Mouse (Mus musculus): ENCODE measurements at regions not wholly inside any gene's neighbourhood (a gene's known extent, or its start where the extent isn't known, plus 50 kb on each side); places are given as distances from the start of the nearest gene placed in this dataset.

- H3K27ac ChIP-seq = no peak overlapping the region
- no peak overlapping the region for H3K4me3 ChIP-seq (ENCODE audit: insufficient read depth in 1 of 2, low read depth in 2 of 2, low read length in 2 of 2)
- no peak overlapping the region for H3K9ac ChIP-seq (replicated peaks)
- ATAC-seq (ENCODE audit: insufficient read depth) (no peak), DNase-seq (ENCODE audit: low read depth in 3 of 3, low spot score in 3 of 3) (no peak)
- TF ChIP-seq CTCF (IDR thresholded peaks at IDR 0.05; ENCODE audit: low read depth) (no peak), EP300 (IDR thresholded peaks at IDR 0.05; ENCODE audit: low read depth) (no peak)
- H3K9me3 ChIP-seq (ENCODE audit: control insufficient read depth, low read length) = no peaks in the 10 kb centered on the region
- H3K36me3 ChIP-seq (replicated peaks; ENCODE audit: control insufficient read depth, insufficient read depth, low read depth) = no peaks in the 10 kb centered on the region
- H3K4me1 ChIP-seq (replicated peaks; ENCODE audit: control insufficient read depth in 2 of 2, insufficient read depth in 2 of 2, low read length in 1 of 2) = no peaks in the 10 kb centered on the region; a peak in 1 of 4 replicates
- H3K4me2 ChIP-seq (ENCODE audit: low read depth) = no peak overlapping the region
- H3K27me3 ChIP-seq (ENCODE audit: control insufficient read depth, insufficient read depth, low read length) = no peaks in the 10 kb centered on the region
- 29% methylated on average over 5 of the region's 5 CpGs for WGBS (ENCODE audit: insufficient replicate concordance)
Observed at GRCm38 (mm10) chr10:119003839-119004238, 133.8 kb upstream of the Dyrk2 start.

- Histone ChIP-seq H3K27ac (no peak overlapping the region), H3K27me3 (ENCODE audit: control insufficient read depth, insufficient read depth, low read length) (no peaks in the 10 kb centered on the region), H3K4me3 (ENCODE audit: insufficient read depth in 1 of 2, low read depth in 2 of 2, low read length in 2 of 2) (no peak overlapping the region), H3K9ac (replicated peaks) (no peak overlapping the region), H3K36me3 (replicated peaks; ENCODE audit: control insufficient read depth, insufficient read depth, low read depth) (no peaks in the 10 kb centered on the region), H3K4me1 (replicated peaks; ENCODE audit: control insufficient read depth in 2 of 2, insufficient read depth in 2 of 2, low read length in 1 of 2) (no peaks in the 10 kb centered on the region; a peak in 1 of 4 replicates), H3K9me3 (ENCODE audit: control insufficient read depth, low read length) (no peaks in the 10 kb centered on the region), H3K4me2 (ENCODE audit: low read depth) (no peak overlapping the region)
- no peak for TF ChIP-seq EP300 (IDR thresholded peaks at IDR 0.05; ENCODE audit: low read depth)
- no peak for TF ChIP-seq CTCF (IDR thresholded peaks at IDR 0.05; ENCODE audit: low read depth)
- ATAC-seq (ENCODE audit: insufficient read depth) (no peak), DNase-seq (ENCODE audit: low read depth in 3 of 3, low spot score in 3 of 3) (no peak)
- WGBS (ENCODE audit: insufficient replicate concordance) = 81% methylated on average over 2 of the region's 2 CpGs
Observed at GRCm38 (mm10) chr10:119003042-119003441, 133.0 kb upstream of the Dyrk2 start.

- Histone ChIP-seq H3K9me3 (ENCODE audit: control insufficient read depth, low read length) (no peaks in the 10 kb centered on the region), H3K9ac (replicated peaks) (no peak overlapping the region), H3K4me1 (replicated peaks; ENCODE audit: control insufficient read depth in 2 of 2, insufficient read depth in 2 of 2, low read length in 1 of 2) (peaks cover 0 to 2% of the 10 kb centered on the region in 2 experiments; a peak in 1 of 4 replicates), H3K27ac (no peak overlapping the region), H3K4me3 (ENCODE audit: insufficient read depth in 1 of 2, low read depth in 2 of 2, low read length in 2 of 2) (no peak overlapping the region), H3K27me3 (ENCODE audit: control insufficient read depth, insufficient read depth, low read length) (no peaks in the 10 kb centered on the region), H3K4me2 (ENCODE audit: low read depth) (no peak overlapping the region), H3K36me3 (replicated peaks; ENCODE audit: control insufficient read depth, insufficient read depth, low read depth) (no peaks in the 10 kb centered on the region)
- no peak for ATAC-seq (ENCODE audit: insufficient read depth)
- 65% methylated on average over 7 of the region's 7 CpGs for WGBS (ENCODE audit: insufficient replicate concordance)
- DNase-seq (ENCODE audit: low read depth in 3 of 3, low spot score in 3 of 3) = no peak
- TF ChIP-seq CTCF (IDR thresholded peaks at IDR 0.05; ENCODE audit: low read depth) = no peak
- TF ChIP-seq EP300 (IDR thresholded peaks at IDR 0.05; ENCODE audit: low read depth) = no peak
Observed at GRCm38 (mm10) chr10:119001895-119002294, 131.9 kb upstream of the Dyrk2 start.

GRCm38 (mm10) chr10:119001000-119001780 lies 131.2 kb upstream of the Dyrk2 start:
- H3K27ac ChIP-seq = no peak overlapping the region
- peaks cover 0 to 2% of the 10 kb centered on the region in 2 experiments; a peak in 1 of 4 replicates for H3K4me1 ChIP-seq (replicated peaks; ENCODE audit: control insufficient read depth in 2 of 2, insufficient read depth in 2 of 2, low read length in 1 of 2)
- TF ChIP-seq CTCF (IDR thresholded peaks at IDR 0.05; ENCODE audit: low read depth) (no peak), EP300 (IDR thresholded peaks at IDR 0.05; ENCODE audit: low read depth) (no peak)
- H3K9ac ChIP-seq (replicated peaks) = no peak overlapping the region
- H3K9me3 ChIP-seq (ENCODE audit: control insufficient read depth, low read length) = no peaks in the 10 kb centered on the region
- H3K36me3 ChIP-seq (replicated peaks; ENCODE audit: control insufficient read depth, insufficient read depth, low read depth) = no peaks in the 10 kb centered on the region
- WGBS (ENCODE audit: insufficient replicate concordance) = 68% methylated on average over 17 of the region's 17 CpGs
- no peak for ATAC-seq (ENCODE audit: insufficient read depth)
- no peak overlapping the region for H3K4me2 ChIP-seq (ENCODE audit: low read depth)
- DNase-seq (ENCODE audit: low read depth in 3 of 3, low spot score in 3 of 3) = no peak
- H3K27me3 ChIP-seq (ENCODE audit: control insufficient read depth, insufficient read depth, low read length) = no peaks in the 10 kb centered on the region
- no peak overlapping the region for H3K4me3 ChIP-seq (ENCODE audit: insufficient read depth in 1 of 2, low read depth in 2 of 2, low read length in 2 of 2)

GRCm38 (mm10) chr10:118998966-118999365 lies 129.0 kb upstream of the Dyrk2 start:
- H3K4me1 ChIP-seq (replicated peaks; ENCODE audit: control insufficient read depth in 2 of 2, insufficient read depth in 2 of 2, low read length in 1 of 2) = peaks cover 0 to 2% of the 10 kb centered on the region in 2 experiments; a peak in 1 of 4 replicates
- DNase-seq (ENCODE audit: low read depth in 3 of 3, low spot score in 3 of 3) (no peak), ATAC-seq (ENCODE audit: insufficient read depth) (no peak)
- H3K4me3 ChIP-seq (ENCODE audit: insufficient read depth in 1 of 2, low read depth in 2 of 2, low read length in 2 of 2) = no peak overlapping the region
- H3K9ac ChIP-seq (replicated peaks) = no peak overlapping the region
- H3K27ac ChIP-seq = no peak overlapping the region
- TF ChIP-seq CTCF (IDR thresholded peaks at IDR 0.05; ENCODE audit: low read depth) = no peak
- no peak for TF ChIP-seq EP300 (IDR thresholded peaks at IDR 0.05; ENCODE audit: low read depth)
- H3K4me2 ChIP-seq (ENCODE audit: low read depth) = no peak overlapping the region
- H3K27me3 ChIP-seq (ENCODE audit: control insufficient read depth, insufficient read depth, low read length) = no peaks in the 10 kb centered on the region
- H3K36me3 ChIP-seq (replicated peaks; ENCODE audit: control insufficient read depth, insufficient read depth, low read depth) = no peaks in the 10 kb centered on the region
- H3K9me3 ChIP-seq (ENCODE audit: control insufficient read depth, low read length) = no peaks in the 10 kb centered on the region
- WGBS (ENCODE audit: insufficient replicate concordance) = 68% methylated on average over 6 of the region's 6 CpGs
